Mouse (Mus musculus) bone marrow, adult 2 months (tissue): ENCODE measurements around the gene Wdr38.

Source experiments
- CTCF ChIP-seq: fragments of 200-500 bp; IDR thresholded peaks from 2 replicates; pipeline ENCODE4 v1.5.1; 2011; ENCODE audit warnings: low read length, control low read depth; ENCODE audit not compliant: control insufficient read depth, insufficient read depth
- POLR2A ChIP-seq: fragments of 200-500 bp; IDR thresholded peaks from 2 replicates; pipeline ENCODE4 v1.6.1; 2011; ENCODE audit warnings: low read depth, mild to moderate bottlenecking, control low read depth, low read length, borderline replicate concordance; ENCODE audit not compliant: control insufficient read depth

DNA sequence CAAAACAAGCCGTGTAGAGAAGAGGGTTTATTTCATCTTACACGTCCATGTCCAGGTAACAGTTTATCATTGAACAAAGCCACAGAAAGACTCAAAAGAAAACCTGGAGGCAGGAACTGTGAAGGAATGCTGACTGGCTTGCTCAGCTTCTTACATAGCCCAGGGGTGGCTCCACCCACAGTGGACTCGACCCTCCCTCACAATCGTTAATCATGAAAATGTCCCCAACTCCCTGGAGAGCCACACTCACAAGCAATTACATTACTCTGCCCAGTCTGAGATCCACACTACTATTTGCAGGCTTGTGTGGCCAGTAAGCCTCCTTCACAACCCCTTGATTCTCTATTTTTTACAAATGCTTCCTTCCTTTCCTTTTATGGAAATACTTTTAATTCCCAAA is 33.1 kb upstream of the Wdr38 start:
- no peak for TF ChIP-seq POLR2A
- TF ChIP-seq CTCF: no peak
